9 mouse cellular contexts compared by ENCODE assay signal in the genomic region with DNA sequence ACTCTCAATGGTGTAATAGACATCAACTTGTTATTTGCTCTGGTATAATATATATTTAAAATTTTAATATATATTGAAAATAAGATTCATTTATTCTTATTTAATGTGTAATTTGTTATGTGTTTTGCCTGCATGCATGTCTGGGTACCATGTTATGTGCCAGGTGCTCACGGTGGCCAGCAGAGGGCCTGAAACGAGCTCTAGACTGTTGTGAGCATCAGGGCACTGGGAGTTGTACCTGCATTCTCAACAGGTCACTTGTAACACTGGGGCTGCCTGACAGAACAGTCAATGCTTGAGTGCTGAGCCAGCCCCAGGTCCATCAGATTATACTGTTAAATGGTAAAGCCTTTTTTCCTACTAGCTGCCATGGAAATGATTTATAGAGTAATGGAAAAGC. TPM values are rescaled to one million over a fixed set of nuclear protein-coding genes. Genes with fewer than 3 reads are reported as not detected.
DNase-seq lines count a peak whose midpoint lies in the region; ATAC-seq and TF ChIP-seq lines count a peak whose summit lies in the region.
"Had no signal": no experiment of that assay in that cellular context is flagged by ENCODE, and none has a peak within 500 bp of the region (broad histone marks: within the 10 kb centered on the region; RNA-seq: fewer than 3 reads in every experiment).

No protein-coding gene starts in this region.

- TF ChIP-seq CTCF in kidney, postnatal 0 days (IDR thresholded peaks at IDR 0.05; ENCODE audit: low read depth): peak; percentile 59

- no peak overlapping the region for H3K27ac ChIP-seq in kidney, postnatal 0 days
- H3K27ac ChIP-seq in kidney, embryonic 14.5 days (ENCODE audit: low read depth, low read length): no peak overlapping the region

- H3K36me3 ChIP-seq in kidney, postnatal 0 days (ENCODE audit: insufficient read depth, low read length): peaks cover 7% of the 10 kb centered on the region
- peaks cover 27% of the 10 kb centered on the region for H3K36me3 ChIP-seq in kidney, embryonic 14.5 days (ENCODE audit: control insufficient read depth, insufficient read depth, low read length)

- ATAC-seq in cerebellum, adult (ENCODE audit: insufficient number of reproducible peaks, low FRiP score, low TSS enrichment): peak; percentile 56; the same call in 1 of the 2 replicates
- no peak for ATAC-seq in kidney, postnatal 0 days (replicated peaks; ENCODE audit: low FRiP score, low read depth)
- no peak for ATAC-seq in kidney, embryonic 14.5 days (ENCODE audit: low FRiP score, low TSS enrichment)
- peak; percentile 60; the same call in 1 of the 2 replicates for ATAC-seq in erythroblast, adult 5-6 weeks (replicated peaks; ENCODE audit: low FRiP score, poor library complexity, severe bottlenecking)

- no peak overlapping the region for H3K4me3 ChIP-seq in kidney, postnatal 0 days (replicated peaks; ENCODE audit: low read depth, low read length)
- H3K4me3 ChIP-seq in kidney, embryonic 14.5 days (ENCODE audit: low read length): no peak overlapping the region
- H3K4me3 ChIP-seq: megakaryocyte, embryonic 14.5 days had no signal

- no peaks in the 10 kb centered on the region for H3K27me3 ChIP-seq in kidney, postnatal 0 days (ENCODE audit: insufficient read depth, low read length)
- no peaks in the 10 kb centered on the region for H3K27me3 ChIP-seq in kidney, embryonic 14.5 days (ENCODE audit: control insufficient read depth, insufficient read depth, low read length)
- H3K27me3 ChIP-seq: megakaryocyte, embryonic 14.5 days had no signal

- H3K4me2 ChIP-seq in kidney, postnatal 0 days (ENCODE audit: low read length): no peak overlapping the region
- H3K4me2 ChIP-seq in kidney, embryonic 14.5 days (replicated peaks; ENCODE audit: low read depth, low read length): no peak overlapping the region

- H3K9ac ChIP-seq in kidney, postnatal 0 days (ENCODE audit: low read depth, low read length): no peak overlapping the region
- H3K9ac ChIP-seq in kidney, embryonic 14.5 days (ENCODE audit: low read depth, low read length): no peak overlapping the region

- DNase-seq in cerebellum, adult 18-20 months: no peak
- peak; percentile 3 for DNase-seq in kidney, postnatal 0 days (ENCODE audit: low spot score)
- peak; percentile 12 to 13 for DNase-seq in B cell, adult 2 months
- no peak for DNase-seq in gastrocnemius, postnatal 4 days (ENCODE audit: low spot score in 2 of 2)
- DNase-seq in left cerebral cortex, adult 18-20 months (ENCODE audit: low spot score in 2 of 2): no peak

- H3K4me1 ChIP-seq in kidney, postnatal 0 days (replicated peaks; ENCODE audit: insufficient read depth, low read length): no peaks in the 10 kb centered on the region
- no peaks in the 10 kb centered on the region for H3K4me1 ChIP-seq in kidney, embryonic 14.5 days (ENCODE audit: control insufficient read depth, insufficient read depth, low read length)

- 72% methylated on average over 2 of the region's 2 CpGs for WGBS in kidney, postnatal 0 days
- WGBS in kidney, embryonic 14.5 days: 81% methylated on average over 2 of the region's 2 CpGs

- H3K9me3 ChIP-seq in kidney, postnatal 0 days (replicated peaks; ENCODE audit: low read length): no peaks in the 10 kb centered on the region
- H3K9me3 ChIP-seq in kidney, embryonic 14.5 days (ENCODE audit: control insufficient read depth, low read length): no peaks in the 10 kb centered on the region
- H3K9me3 ChIP-seq: megakaryocyte, embryonic 14.5 days had no signal

RNA-seq across cellular contexts. Expression of gene Gin1, which starts 43.2 kb away (rescaled TPM):
- 18.6 and 19.8 TPM in 2 replicates for polyA plus RNA-seq in kidney, postnatal 0 days (2015; fragmentation: Nextera tagmentation; extraction: Ambion mirVana)
- 20.3 and 22.6 TPM in 2 replicates for polyA plus RNA-seq in kidney, embryonic 14.5 days (2014; fragmentation: Nextera tagmentation; extraction: Ambion mirVana)
- 8.6 and 9.6 TPM in 2 replicates for total RNA-seq in erythroblast, adult 5-6 weeks (2015; ENCODE audit: low replicate concordance)
- 6.8 and 9.6 TPM in 2 replicates for total RNA-seq in erythroblast, adult 5-6 weeks (2017; ENCODE audit: low replicate concordance)
- total RNA-seq in gastrocnemius, postnatal 4 days (2021): 1 to 10 TPM; 5.3 to 5.7 TPM
- total RNA-seq in left cerebral cortex, adult 18-20 months (2021): 10 to 100 TPM in 1 of 2 experiments, 1 to 10 TPM in 1; 8.4 to 12.3 TPM

RNA-seq across cellular contexts. Expression of gene Ppip5k2, which starts 43.5 kb away (rescaled TPM):
- polyA plus RNA-seq in kidney, postnatal 0 days (2015; fragmentation: Nextera tagmentation; extraction: Ambion mirVana): 17.1 and 21.3 TPM in 2 replicates
- 28.4 and 48.5 TPM in 2 replicates for polyA plus RNA-seq in kidney, embryonic 14.5 days (2014; fragmentation: Nextera tagmentation; extraction: Ambion mirVana)
- total RNA-seq in erythroblast, adult 5-6 weeks (2015; ENCODE audit: low replicate concordance): 7.7 and 15.0 TPM in 2 replicates
- total RNA-seq in erythroblast, adult 5-6 weeks (2017; ENCODE audit: low replicate concordance): 12.3 and 13.1 TPM in 2 replicates
- 10 to 100 TPM; 10.1 to 12.8 TPM for total RNA-seq in gastrocnemius, postnatal 4 days (2021)
- 10 to 100 TPM; 24.8 to 29.2 TPM for total RNA-seq in left cerebral cortex, adult 18-20 months (2021)

Comparison
In these comparisons a context has a peak if more than half of its experiments do, and no peak if none do; other contexts are left out.
1. ATAC-seq: peak in cerebellum, adult (single experiment) and erythroblast, adult 5-6 weeks (single experiment); none in kidney, postnatal 0 days (single experiment) and kidney, embryonic 14.5 days (single experiment).
2. DNase-seq: peak in kidney, postnatal 0 days (single experiment) and B cell, adult 2 months (2 of 2); none in cerebellum, adult 18-20 months (0 of 2), gastrocnemius, postnatal 4 days (0 of 2) and left cerebral cortex, adult 18-20 months (0 of 2).